Mouse (Mus musculus) gastrocnemius, postnatal 10 days (tissue): Measurements from ENCODE around the gene 1700030K09Rik. TPM values are rescaled to one million over a fixed set of nuclear protein-coding genes. Genes with fewer than 3 reads are reported as not detected.

ENCODE experiments used
- DNase-seq: peaks from one replicate; pipeline ENCODE4 v3.0.0; 2021; ENCODE audit warnings: mixed read lengths
- total RNA-seq, 2 experiments: library from RNA; stranded (reverse); gene quantifications; 2 replicates each; pipeline ENCODE4 v1.2.3; 2021

The 1700030K09Rik gene
- total RNA-seq, 2 experiments from 2014 or later = 3.6 to 5.6 TPM

DNA sequence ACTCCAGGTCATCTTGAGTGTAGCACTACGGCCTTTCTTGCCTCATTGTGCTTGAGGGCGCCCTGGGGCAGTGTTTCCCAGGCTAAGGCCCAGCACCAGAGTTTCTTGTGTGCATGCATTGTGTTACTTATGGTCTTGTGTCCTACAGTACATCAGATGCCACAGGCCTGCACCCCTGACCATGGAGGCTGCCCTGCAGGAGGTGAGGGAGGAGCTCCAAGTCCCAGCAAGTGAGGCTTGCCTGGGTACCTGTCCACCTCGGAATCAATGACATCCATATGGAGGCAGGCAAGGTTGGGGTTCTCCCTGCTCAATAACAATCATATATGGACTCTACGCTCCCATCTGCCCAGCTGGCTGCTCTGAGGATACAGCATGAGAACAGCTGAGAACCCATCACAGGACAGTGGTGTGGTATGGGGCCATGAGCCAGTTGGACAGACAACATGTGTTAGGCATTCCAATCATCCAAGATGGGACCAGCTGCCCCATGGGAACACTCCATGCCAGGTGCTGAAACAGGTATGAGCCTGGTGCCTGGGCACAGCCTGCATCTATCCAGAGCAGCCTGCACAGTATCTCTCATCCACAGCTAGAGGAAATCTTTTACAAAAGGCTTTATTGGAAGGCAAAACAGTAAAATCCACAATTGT is 16.3 kb downstream of the 1700030K09Rik start:
- DNase-seq = no peak

- no peak for DNase-seq
Observed at GRCm38 (mm10) chr8:72464211-72464610, 20.5 kb downstream of the 1700030K09Rik start.

DNA sequence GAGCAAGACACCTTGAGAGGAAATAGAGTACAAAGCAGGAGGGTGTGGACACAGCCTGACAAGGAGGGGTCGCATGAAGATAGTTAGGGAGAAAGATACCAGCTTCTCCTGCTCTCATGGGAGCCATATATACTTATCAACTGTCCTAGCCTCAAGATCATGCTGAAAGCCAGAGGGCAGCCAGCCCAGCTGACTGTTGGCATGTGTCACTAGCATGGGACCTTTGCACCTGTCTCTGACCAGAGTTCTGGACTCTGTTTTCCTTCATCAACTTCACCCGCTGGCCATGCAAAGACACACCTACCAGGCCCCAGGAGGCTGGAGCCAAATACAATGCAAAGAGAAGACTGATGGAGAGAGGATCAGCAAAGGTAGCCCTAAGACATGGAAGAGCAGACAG is 25.6 kb downstream of the 1700030K09Rik start:
- no peak for DNase-seq

DNA sequence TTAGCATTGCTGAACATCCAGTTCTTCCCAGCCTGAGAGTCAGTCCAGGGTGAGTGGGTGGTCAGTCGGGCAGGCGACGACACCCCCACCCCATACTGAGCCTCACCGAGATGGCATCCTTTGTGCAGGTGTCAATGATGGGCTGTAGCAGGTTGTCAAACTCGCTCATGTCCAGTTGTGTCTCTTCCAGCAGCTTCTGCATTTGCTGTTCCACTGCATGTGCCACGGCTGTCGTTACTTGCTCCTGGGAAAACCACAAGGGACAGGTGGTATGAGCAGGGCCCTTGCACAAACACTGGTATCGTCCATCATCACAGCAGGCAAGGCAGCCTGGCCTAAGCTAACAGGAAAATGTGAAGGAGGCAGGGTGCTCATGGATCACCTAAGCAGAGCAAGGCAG is 26.3 kb downstream of the 1700030K09Rik start:
- no peak for DNase-seq

DNA sequence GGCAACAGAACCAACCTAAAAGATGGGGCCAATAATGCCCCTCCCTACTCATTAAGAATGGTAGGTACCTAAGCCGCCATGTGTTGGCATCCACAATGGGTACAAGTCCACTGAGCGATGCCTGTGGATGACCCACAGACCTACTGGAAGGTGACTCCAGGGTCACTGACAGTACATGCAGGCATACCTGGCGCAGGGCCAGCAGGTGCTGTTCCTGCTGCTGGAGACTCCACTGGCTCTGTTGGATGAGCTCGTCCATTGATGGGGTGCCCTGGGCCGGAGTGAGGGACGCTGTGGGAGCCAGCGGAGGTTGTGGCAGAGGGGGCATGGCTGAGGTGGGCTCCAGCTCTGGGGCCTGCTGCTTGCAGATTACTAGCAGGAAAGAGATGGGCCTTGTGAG is 27.0 kb downstream of the 1700030K09Rik start:
- no peak for DNase-seq

DNA sequence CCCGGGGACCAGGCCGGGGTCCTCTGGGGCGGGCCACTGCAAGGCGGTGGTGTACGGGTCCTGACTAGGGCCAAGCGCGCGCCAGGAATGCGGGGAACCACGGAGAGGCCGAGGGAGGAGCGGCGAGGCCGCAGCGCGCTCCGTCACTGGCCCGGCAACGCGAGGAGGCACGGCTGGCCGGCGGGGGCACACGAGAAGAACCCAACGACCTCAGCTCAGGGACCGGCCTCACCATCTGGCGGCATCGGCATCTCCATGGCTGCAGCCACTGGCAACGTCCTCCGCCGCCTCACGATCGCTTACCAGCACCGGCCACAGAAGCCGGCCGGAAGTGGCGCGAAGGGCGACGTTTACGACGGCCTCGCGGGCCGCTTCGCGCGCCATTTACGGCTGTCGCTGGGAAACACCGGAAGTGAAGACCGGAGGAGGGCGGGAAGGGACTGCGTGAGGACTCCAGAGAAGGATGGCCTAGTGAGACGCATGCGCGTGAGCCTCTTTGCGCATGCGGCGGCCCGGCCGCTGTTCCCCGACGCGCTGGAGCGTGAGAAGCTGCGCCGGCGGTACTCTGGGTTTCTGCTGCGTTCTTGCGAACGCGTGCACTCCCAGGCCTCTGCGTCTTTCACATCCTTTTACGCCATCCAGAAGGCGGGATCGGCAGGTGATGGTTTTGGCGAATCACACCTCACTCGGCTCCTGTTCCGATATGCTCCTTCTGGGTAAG is 31.3 kb downstream of the 1700030K09Rik start, which contains the start of gene Cherp:
TSS of gene Cherp (minus strand) at position 401 of the 721 bp plus-strand sequence.
- peak; percentile 92 for DNase-seq

GRCm38 (mm10) chr8:72485456-72486199 is 41.9 kb downstream of the 1700030K09Rik start:
- no peak for DNase-seq

- DNase-seq = no peak
Observed at GRCm38 (mm10) chr8:72487014-72487413, 43.3 kb downstream of the 1700030K09Rik start.

GRCm38 (mm10) chr8:72491017-72491416 is 47.3 kb downstream of the 1700030K09Rik start:
- DNase-seq = no peak

DNA sequence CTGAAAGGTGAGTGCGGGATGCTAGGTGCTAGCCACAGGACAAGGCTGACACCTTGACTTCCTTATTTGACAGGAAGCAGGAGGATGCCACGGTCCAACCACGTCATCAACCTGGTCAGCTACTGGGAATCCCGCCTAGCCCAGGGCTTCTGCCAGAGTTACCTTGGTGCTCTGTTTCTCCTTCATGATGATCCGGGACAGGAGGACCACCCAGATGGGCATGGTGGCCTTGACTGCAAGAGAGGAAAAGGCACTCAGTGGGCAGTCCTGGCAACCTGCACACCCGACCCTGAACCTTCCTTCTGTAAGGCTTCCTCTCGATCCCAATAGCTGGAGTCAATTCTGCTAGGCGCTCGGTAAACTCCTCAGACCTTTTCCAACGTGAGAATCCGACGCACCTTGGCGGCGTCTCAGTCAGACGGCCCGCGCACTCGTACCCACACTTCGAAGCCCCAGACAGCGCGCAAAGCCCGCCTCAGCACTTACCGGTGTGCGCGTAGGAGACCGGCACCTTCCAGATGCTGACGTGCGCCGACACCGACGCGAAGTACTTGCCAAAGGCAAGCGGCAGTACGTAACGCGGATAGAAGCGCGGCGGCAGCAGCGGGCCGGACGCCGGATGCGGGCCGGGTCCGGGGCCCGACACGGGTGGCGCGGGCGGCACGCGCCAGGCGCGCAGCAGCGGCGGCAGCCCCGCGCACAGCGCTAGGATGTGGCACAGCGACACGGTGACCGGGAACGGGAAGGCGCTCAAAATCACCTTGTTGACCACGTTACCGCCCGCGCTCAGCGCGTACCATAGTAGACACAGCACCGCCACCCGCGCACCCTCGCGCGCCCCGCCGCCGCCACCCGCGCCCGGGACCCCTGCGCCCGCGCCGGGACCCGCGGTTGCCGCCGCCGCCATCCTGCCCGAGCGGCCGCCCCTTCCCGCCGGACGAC is 48.3 kb downstream of the 1700030K09Rik start, which contains the start of gene Slc35e1:
TSS of gene Slc35e1 (minus strand) at position 935 of the 942 bp plus-strand sequence.
- no peak for DNase-seq

DNA sequence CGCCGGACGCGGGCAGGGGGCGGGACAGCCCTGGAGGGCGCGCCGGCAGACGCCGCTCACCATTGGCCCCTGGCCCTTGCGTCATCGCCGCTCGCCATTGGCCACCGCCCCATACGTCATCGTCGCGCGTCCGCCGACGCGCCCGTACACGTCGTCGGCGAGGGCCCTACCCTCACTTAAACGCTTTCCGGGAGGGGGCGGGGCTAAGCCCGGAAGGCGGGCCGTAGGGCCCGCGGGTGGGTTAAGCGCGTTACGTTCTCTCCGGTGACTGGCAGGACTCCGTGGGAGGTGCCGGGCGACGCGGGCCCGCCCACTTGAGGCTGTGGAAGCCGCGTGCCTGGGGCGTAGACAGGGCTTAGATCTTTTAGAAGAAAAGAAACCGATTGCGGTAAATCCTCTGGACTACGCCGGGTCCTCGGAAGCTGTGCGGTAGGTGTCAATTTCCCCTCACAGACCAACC is 49.0 kb downstream of the 1700030K09Rik start:
- DNase-seq = peak; percentile 100

DNA sequence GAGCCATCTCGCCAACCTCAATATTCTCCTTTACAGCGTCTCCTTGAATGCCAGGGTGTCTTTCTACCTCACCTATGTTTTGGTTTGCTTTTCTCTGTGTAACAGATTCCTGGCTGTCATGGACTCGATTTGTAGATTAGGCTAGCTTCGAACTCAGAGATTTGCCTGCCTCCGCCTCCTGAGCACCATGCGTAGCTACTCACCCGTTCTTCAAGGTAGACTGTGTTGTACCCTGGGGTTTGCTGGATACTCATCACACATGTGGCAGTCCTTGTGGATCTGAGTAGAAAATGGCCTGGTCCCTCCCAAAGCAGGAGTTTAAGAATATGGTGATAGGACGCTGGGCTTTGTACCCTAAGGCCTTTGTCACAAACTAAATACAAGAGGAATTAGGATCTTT is 49.7 kb downstream of the 1700030K09Rik start:
- DNase-seq = no peak

DNA sequence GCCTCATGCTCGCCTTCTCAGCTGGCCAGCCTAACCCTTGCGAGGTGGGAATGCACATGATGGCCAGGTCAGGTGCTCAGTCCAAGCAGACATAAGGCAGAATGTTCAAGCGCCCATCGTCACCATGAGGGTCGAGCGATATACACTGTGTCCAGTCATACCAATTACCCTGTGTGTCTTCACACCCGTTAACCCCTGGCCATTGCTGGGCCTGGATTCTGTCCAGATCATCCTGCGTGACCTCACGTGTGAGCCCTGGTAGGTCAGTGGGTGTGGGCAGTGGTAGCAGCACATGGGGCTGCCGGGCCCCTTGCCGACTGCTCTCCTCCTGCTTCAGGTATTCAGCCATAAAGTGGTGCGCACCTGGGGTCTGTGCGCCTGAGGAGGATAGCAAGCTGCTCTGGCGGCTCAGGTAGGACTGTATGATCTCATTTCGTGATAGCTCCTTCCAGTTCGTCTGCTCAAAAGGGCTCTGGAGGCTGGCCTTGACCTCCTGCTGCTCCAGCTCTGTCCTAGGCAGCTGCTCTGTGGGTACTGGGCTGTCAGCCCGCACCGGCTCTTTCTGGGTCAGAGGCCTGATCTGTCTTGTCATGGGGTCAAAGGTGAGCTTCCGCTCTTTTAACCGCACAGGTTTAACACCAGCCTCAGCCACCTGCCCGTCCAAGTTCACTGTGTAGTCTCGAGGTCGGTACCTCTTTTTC is 51.9 kb downstream of the 1700030K09Rik start:
- DNase-seq = no peak

DNA sequence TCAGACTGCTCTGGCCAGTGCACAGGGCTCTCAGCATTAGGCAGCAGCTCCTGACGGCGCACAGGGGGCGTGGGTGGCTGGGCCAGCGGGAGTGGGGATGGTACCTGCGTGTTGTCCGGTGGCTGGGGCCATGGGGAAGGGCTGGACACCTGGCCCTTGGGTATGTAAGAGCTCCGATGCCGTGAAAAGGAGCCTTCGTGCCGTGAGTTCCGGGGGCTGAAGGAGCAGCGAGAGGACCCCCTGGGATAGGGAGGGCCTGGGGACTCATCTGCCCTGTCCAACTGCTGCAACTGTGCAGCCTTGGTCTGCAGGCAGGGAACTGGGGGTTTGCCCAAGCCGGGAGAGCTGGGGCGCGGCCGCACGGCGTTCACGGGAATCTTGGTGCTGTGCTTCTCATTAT is 52.5 kb downstream of the 1700030K09Rik start:
- no peak for DNase-seq

GRCm38 (mm10) chr8:72497911-72498310 is 54.2 kb downstream of the 1700030K09Rik start:
- DNase-seq = no peak

GRCm38 (mm10) chr8:72498527-72498926 is 54.8 kb downstream of the 1700030K09Rik start:
- DNase-seq = no peak

- DNase-seq = no peak
Observed at GRCm38 (mm10) chr8:72499521-72500284, 56.0 kb downstream of the 1700030K09Rik start.

DNA sequence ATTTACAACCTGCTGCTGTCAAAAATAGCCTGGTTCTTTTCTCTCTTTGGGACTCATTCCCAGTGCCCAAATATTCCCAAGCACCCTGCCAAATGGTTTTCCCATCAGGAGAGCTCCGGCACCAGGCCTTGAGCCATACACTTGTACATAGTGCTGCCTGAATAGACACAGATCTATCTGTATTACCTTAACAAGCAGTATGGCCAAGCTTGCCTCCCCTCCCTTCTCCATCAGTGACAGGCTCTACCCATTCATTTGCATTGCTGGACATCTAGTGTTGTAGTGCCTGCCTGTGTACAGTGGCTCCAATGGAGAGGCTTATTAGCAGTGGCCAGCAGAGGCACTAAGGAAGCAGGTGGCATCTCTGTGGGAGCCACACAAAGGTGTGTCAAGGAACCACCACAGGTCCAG is 56.8 kb downstream of the 1700030K09Rik start:
- DNase-seq = no peak

- no peak for DNase-seq
Observed at GRCm38 (mm10) chr8:72504137-72504536, 60.5 kb downstream of the 1700030K09Rik start.

DNA sequence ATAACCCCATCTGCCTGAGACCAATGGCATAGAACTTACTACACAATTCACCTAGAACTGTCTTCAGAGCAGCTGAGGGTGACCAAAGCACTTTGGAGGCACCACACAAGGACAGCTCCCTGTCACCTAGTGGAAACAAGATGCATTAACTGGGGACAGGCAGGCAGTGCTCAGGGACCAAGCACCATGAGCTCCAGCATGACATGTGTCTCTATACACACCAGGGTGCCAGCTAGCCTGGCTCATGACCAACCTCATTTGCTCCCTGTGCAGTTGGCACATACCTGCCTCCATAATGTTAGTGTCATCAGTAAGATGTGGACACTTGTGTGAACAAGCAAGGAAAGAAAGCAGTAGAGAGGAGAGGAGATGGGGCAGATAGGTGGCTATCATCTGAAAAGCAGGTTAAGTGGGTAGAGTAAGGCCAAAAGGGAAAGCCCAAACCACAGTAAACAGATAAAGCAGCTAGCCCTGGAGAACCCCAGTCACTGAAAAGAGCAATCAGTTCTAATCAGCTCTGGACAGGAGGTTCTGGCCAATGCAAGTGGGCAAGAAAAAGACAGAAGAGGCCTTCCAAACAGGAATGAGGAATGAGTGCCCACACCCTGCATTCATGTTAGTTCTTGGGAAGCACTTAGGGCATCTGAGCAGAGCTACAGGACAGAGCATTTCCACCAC is 61.1 kb downstream of the 1700030K09Rik start:
- no peak for DNase-seq
